Mouse (Mus musculus) T-helper 17 cell (primary cell): Measurements from ENCODE around the gene Usp29.

Experiments
- in situ Hi-C, 2 experiments: fragments of 300-600 bp; cut with MboI, MseI; formaldehyde crosslinking; loops; 1 replicate in 1 of 2; 2 replicates in 1 of 2; pipeline ENCODE4 v1.15.1; 2025; ENCODE audit warnings: high pct_unique_total_duplicates in 2 of 2

Usp29 gene

DNA sequence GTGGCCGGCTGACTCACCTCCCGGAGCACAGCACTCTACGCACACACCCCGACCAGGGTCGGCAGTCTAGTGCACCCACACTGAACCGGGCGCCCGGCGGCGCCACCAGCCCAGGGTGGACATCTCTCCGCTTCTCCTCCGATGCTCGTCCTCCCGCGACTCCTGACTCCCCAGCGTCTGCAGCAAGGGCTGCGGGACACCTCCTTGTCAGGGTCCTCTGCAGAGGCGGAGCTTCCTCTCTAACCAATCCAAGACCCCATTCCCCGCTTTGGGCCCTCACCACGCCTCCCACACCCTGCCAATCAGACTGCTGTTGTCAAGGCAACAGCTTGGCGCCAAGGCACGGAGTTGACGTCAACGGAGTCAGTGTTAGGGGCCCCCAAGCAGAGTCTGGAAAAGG is at the start of gene Usp29, which contains the start of gene Peg3:
Gene Usp29 (plus strand): TSS at position 338 of the 400 bp plus-strand sequence.
Gene Peg3 (minus strand): TSS at position 191 of the 400 bp plus-strand sequence.
- in situ Hi-C loops, result no loop called here

DNA sequence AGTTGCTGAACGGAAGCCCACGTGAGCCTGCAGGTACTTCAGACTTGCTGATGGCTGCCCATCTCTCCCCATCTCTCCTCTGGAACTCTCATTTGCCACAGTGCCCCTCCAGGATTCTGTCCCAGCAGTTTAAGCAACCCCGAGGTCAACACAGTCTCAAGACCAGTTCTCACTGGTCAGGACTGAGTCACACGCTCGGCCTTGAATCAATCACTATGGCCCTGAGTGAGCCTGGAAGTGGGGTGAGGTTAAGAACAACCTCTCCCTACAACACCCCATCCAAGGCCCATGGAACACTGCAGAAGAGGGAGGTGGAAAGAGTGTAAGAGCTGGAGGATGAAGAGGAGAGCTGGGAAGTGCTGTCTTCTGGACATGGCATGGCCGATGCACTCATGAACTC is 44.9 kb upstream of the Usp29 start:
- in situ Hi-C loops, result no loop called here

- in situ Hi-C loops, result no loop called here
Measured at GRCm38 (mm10) chr7:6696241-6697045, 33.9 kb upstream of the Usp29 start, which contains the start of gene Zim1. Gene Zim1 (minus strand): TSS chr7:6696450.

DNA sequence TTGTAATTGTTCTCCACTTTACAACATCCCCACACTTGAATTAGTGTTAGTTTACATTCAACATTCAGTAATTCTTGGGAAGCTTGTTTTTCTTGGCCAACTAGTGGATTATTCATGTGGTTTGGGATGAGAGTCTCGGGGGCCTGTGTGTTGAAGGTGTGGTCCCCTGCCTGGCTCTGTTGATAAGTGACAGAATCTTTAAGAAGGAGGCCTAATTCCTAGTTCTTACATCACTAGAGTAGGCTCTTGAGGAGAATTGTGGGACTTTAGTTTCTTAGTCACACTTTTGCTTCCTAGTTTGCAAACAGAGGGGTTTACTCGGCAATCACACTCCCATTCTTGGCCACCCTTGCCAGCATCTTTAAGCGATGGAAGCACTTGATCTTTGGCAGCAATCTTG is 31.1 kb upstream of the Usp29 start:
- in situ Hi-C loops, result no loop called here

- in situ Hi-C loops, result no loop called here
Measured at GRCm38 (mm10) chr7:6707416-6708015, 22.9 kb upstream of the Usp29 start.

DNA sequence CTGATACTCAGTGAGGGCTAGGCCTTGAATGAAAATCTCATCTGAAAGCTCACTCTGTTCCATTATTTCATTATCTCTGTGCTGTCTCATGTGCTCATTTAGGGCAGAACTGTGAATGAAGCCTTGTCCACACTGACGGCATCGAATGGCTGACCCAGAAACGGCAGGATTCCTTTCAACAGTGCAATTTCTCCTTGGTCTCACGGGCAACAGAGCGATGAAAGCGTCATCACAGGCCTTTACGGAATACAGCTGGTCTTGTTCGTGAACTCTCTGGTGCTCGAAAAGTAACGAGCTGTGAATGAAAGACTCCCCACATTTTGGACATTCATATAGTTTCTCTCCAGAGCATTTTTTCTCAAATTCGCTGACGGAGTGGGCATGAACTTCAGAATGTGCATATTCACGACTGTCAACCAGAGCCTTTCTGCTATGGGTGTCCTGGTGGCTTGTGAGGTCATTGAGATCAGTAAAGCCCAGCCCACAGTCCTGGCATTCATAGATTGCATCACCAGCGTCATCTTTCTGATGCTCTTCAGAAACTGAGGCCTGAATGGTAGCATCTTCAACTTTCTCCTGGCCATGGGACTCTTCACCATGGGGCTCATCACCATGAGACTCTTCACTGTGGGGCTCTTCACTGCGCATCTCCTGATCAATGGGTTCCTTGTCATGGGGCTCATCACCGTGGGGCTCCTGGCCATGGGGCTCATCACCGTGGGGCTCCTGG is 21.8 kb upstream of the Usp29 start:
- in situ Hi-C loops, result no loop called here

DNA sequence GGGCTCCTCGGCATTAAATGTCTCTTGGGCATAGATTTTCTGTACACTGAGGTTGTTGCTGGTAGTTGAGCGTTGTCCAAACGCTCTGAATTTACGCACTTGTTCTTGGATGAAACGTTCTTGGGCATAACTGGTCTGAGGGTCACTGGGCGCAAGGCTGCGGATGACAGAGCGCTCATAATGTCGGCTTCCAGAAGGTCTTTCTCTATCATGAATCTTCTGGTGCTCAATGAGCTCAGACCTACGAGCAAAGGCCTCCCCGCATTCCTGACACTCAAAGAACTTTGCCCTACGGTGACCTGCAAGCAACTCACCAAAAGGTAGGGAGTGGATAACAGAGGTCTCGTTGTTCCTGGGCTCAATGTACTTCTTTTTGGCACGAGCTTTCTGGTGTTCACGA is 21.0 kb upstream of the Usp29 start:
- in situ Hi-C loops, result no loop called here

DNA sequence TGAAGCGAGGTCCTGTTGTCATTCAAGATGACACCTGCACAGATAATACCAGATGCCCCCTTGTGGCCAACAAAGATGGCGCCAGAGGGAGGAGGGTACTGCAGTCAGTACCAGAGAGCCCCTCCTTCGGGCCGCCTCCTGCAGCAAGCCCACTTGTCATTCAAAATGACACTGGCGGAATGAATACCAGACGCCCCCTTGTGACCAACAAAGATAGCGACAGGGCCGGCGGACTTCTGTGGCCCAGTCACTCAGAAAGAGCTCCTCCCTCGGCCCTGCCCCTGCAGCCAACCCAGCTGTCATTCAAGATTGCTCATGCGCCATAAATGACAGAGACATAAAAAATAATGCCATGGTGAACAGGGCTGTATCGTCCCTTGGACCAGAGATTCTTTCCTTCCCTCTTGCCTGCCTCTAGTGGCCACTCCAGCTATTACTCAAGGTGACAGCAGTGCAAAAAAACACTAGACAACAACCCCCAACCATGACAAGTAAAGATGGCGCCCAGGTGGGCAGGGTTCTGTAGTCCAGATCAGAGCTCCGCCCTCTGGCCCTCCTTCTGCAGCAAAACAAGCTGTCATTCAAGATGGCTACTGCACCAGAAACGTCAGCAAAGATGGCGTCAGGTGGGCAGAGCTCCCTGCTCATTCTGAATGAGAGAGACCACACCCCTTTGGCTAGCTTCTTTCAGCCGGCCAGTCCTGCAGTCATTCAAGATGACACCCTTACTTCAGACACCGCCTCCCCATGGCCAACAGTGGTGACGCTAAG is 2.8 kb upstream of the Usp29 start:
- in situ Hi-C loops, result no loop called here

GRCm38 (mm10) chr7:6728263-6728931 is 2.0 kb upstream of the Usp29 start:
- in situ Hi-C loops, result no loop called here

DNA sequence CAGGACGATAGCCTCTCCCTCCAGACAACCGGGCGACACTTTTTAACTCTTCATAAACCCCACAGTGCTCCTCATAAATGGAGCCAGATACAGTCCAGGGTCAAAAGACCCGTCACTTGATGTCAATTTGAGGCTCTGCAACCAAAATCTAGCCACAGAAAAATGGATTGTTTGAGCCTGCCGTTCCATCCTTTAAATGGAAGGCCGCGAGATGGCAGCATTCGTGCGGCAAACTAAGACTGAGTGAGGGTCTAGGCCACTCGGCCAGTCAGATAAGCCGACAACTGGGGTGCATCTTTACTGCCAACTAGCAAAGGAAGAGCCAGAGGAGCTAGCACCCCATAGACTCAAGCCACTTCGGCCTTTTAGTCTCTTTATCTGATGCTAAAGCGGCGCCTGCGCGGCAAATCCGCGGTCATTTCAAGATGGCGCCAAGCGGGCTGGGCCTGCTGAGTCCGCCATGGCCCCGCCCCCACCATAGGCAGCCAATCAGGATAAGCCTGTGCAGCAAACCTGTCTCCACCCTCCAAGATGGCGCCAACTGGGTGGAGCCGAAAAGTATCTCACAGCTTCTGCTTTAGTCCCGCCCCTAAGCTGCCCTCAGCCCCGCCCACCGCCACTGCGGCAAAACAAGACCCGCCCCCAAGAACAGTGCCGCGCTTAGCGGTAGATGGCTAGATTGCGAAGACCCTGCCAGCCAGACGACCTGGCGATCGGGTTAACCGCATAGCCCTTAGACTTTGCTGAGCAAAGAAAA is 1.1 kb upstream of the Usp29 start:
- in situ Hi-C loops, result no loop called here

GRCm38 (mm10) chr7:6730801-6731200 is 423 bp downstream of the Usp29 start:
- in situ Hi-C loops, result no loop called here

GRCm38 (mm10) chr7:6731373-6731772 is 995 bp downstream of the Usp29 start:
- in situ Hi-C loops, result no loop called here

DNA sequence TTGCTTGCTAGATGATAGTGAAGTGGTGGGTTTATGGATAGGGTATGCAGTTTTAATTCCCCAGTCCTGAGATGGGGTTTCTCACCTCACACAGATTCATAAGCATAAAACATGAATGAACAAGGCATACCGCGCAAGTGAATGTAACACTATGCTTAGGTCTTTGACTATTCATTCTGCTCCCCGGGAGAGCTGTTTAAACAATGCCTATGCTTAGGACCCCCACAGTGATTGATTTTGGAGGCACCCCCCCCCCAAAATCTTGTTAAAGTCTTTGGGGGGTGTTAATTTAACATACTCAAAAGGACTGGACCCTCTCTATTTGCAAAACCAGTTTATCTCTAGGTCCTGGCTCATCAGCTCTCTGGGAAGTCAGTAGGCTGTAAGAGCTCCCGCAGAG is 1.6 kb downstream of the Usp29 start:
- in situ Hi-C loops, result no loop called here

GRCm38 (mm10) chr7:6736060-6736459 is 5.7 kb downstream of the Usp29 start:
- in situ Hi-C loops, result no loop called here

GRCm38 (mm10) chr7:6744281-6744904 is 14.0 kb downstream of the Usp29 start:
- in situ Hi-C loops, result no loop called here

- in situ Hi-C loops, result no loop called here
Measured at GRCm38 (mm10) chr7:6749196-6749595, 18.8 kb downstream of the Usp29 start.

DNA sequence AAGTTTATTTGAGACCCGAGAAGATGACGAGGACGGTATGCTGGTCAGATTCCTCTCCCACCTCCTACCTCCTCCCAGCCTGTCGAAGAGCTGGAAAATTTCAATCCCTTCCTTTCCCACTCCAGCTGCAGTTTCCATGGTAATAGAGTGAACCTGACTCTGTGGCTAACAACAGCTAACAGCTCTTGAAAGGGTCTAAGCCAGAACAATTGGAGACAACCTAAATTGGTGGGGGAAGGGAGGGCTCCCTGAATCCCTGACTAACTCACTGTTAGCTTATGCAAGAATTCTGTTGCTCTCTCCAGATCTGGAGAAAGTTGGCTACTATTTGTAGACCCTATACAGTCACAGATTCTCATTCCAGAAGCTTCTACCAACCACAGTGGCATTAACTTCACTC is 23.1 kb downstream of the Usp29 start:
- in situ Hi-C loops, result no loop called here

DNA sequence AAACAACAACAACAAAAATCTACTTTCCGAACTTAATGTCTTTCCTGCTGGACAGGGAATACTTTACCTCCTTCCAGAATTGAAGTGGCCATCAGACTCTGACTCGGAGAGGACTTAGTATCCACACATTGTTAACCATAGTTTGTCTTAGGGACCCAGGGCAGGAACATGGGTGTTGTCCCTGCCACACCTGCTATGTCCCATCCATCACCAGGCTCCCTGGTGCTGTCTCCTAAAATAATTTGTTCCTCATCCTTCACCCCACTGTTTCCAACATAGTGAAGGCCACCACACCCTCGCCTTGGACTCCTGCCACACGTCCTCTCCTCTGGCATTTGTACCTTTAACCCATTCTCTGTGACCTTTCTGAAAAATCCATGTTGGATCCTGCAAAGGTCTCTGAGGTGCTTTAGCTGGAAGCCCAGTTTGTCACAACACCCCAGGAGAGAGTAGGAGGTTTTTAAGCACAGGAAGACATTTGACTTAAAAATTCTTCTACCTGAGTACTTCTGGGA is 26.5 kb downstream of the Usp29 start:
- in situ Hi-C loops, result no loop called here

- in situ Hi-C loops, result no loop called here
Measured at GRCm38 (mm10) chr7:6759698-6760097, 29.3 kb downstream of the Usp29 start.

DNA sequence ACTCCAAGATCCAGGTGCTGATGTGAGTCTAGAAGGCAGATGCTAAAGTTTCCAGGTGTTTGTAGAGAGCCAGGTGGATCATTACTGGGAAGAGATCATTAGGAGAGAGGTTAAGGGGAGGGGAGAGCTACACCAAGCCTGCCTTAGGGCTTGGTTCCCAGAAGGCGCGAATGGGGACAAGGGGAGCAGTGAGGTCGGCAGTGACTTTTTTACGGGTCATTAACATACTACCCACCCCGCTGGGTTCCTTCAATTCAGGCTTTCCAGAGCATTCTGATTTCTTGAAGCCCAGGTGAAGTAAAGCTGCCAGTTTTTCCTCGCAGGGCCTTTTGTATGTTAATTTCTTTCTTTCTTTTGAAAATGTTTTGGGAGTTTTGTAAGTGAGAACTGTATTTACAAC is 29.8 kb downstream of the Usp29 start:
- in situ Hi-C loops, result no loop called here
